Mouse (Mus musculus) forebrain, embryonic 16.5 days (tissue): Measurements from ENCODE around the gene Synpo2l. TPM values are rescaled to one million over a fixed set of nuclear protein-coding genes. Genes with fewer than 3 reads are reported as not detected.
A peak's percentile ranks its signal among the peaks of the same experiment; 100 is the strongest.

Experiments used
- ATAC-seq: fragments of 200-750 bp; cut with Nextera tagmentation; 2 replicates; pipeline ENCODE4 v1.8.0; 2017; ENCODE audit warnings: mild to moderate bottlenecking, moderate library complexity
- H3K27ac ChIP-seq: fragments of 300-500 bp; sonication (generic); 2 replicates; pipeline ENCODE4 v1.5.1; 2014; ENCODE audit warnings: low read length, control low read depth
- H3K27me3 ChIP-seq: fragments of 300-500 bp; sonication (generic); replicated peaks from 2 replicates; pipeline ENCODE4 v1.6.1; 2014; ENCODE audit warnings: low read length; ENCODE audit not compliant: control insufficient read depth, insufficient read depth
- H3K36me3 ChIP-seq: fragments of 300-500 bp; sonication (generic); 2 replicates; pipeline ENCODE4 v1.6.1; 2014; ENCODE audit not compliant: control insufficient read depth, insufficient read depth
- H3K4me1 ChIP-seq: fragments of 300-500 bp; sonication (generic); replicated peaks from 2 replicates; pipeline ENCODE4 v1.6.1; 2014; ENCODE audit warnings: low read length; ENCODE audit not compliant: control insufficient read depth, insufficient read depth
- H3K4me2 ChIP-seq: fragments of 300-500 bp; sonication (generic); 2 replicates; pipeline ENCODE4 v1.6.1; 2014; ENCODE audit warnings: mild to moderate bottlenecking, low read length, control low read depth
- H3K4me3 ChIP-seq: fragments of 300-500 bp; sonication (generic); replicated peaks from 2 replicates; pipeline ENCODE4 v1.5.1; 2014; ENCODE audit warnings: mild to moderate bottlenecking, low read length, control low read depth
- H3K9ac ChIP-seq: fragments of 300-500 bp; sonication (generic); replicated peaks from 2 replicates; pipeline ENCODE4 v1.6.1; 2014; ENCODE audit warnings: low read depth, low read length, control low read depth
- H3K9me3 ChIP-seq: fragments of 300-500 bp; sonication (generic); 2 replicates; pipeline ENCODE4 v1.6.1; 2016; ENCODE audit warnings: low read length; ENCODE audit not compliant: control insufficient read depth
- WGBS: fragments of 180-500 bp; shearing (Covaris S2); extraction: QIAGEN DNeasy Blood & Tissue Kit; methylation state at CpG from one replicate; pipeline ENCODE4 v1.1.7; 2014; 5-methylcytosine and 5-hydroxymethylcytosine counted together
- polyA plus RNA-seq: library from polyadenylated mRNA; unstranded; fragments of >200 nt; fragmentation: Nextera tagmentation; extraction: Ambion mirVana; gene quantifications from 2 replicates; pipeline ENCODE4 v1.2.1, GENCODE M21; 2015

Synpo2l gene
- polyA plus RNA-seq, 1 experiment from 2014 or later = 0.14 TPM

GRCm38 (mm10) chr14:20700362-20700761, 32.2 kb upstream of the Synpo2l start:
- H3K27ac ChIP-seq = no peak overlapping the region
- H3K9ac ChIP-seq = no peak overlapping the region
- H3K4me2 ChIP-seq = no peak overlapping the region
- H3K4me3 ChIP-seq = no peak overlapping the region
- no peaks in the 10 kb centered on the region for H3K27me3 ChIP-seq
- peaks cover 63% of the 10 kb centered on the region for H3K4me1 ChIP-seq
- no peak for ATAC-seq
- H3K36me3 ChIP-seq = no peaks in the 10 kb centered on the region
- no peaks in the 10 kb centered on the region for H3K9me3 ChIP-seq
- 90% methylated on average over 3 of the region's 3 CpGs for WGBS

GRCm38 (mm10) chr14:20698515-20698914, 30.4 kb upstream of the Synpo2l start:
- no peak overlapping the region for H3K27ac ChIP-seq
- H3K4me2 ChIP-seq = peak overlapping the region; percentile 81; the same call in 1 of the 2 replicates
- no peaks in the 10 kb centered on the region for H3K9me3 ChIP-seq
- H3K4me1 ChIP-seq = peaks cover 66% of the 10 kb centered on the region
- WGBS = 84% methylated on average over 2 of the region's 2 CpGs
- H3K4me3 ChIP-seq = no peak overlapping the region
- H3K36me3 ChIP-seq = peaks cover 4% of the 10 kb centered on the region
- ATAC-seq = no peak
- no peaks in the 10 kb centered on the region for H3K27me3 ChIP-seq
- no peak overlapping the region; the same call in 1 of the 2 replicates for H3K9ac ChIP-seq

- Histone ChIP-seq H3K27me3 (no peaks in the 10 kb centered on the region), H3K4me1 (peaks cover 62% of the 10 kb centered on the region), H3K4me2 (peak overlapping the region; percentile 81), H3K36me3 (peaks cover 12% of the 10 kb centered on the region), H3K9ac (peak overlapping the region; percentile 22), H3K27ac (no peak overlapping the region), H3K4me3 (peak overlapping the region; percentile 97), H3K9me3 (no peaks in the 10 kb centered on the region)
- ATAC-seq = no peak; the same call in 1 of the 2 replicates
- 12% methylated on average over 1 of the region's 1 CpGs for WGBS
Observed at GRCm38 (mm10) chr14:20696986-20697385, 28.8 kb upstream of the Synpo2l start.

GRCm38 (mm10) chr14:20695761-20696520, 27.8 kb upstream of the Synpo2l start:
- no peaks in the 10 kb centered on the region for H3K9me3 ChIP-seq
- 14% methylated on average over 27 of the region's 27 CpGs for WGBS
- H3K4me2 ChIP-seq = peak overlapping the region; percentile 81
- peaks cover 52% of the 10 kb centered on the region for H3K4me1 ChIP-seq
- ATAC-seq = 0 out of 2 replicates have a peak, but pooled peaks have one; percentile 0
- peak overlapping the region; percentile 98 for H3K27ac ChIP-seq
- peak overlapping the region; percentile 95 for H3K9ac ChIP-seq
- H3K4me3 ChIP-seq = peak overlapping the region; percentile 97
- peaks cover 20% of the 10 kb centered on the region for H3K36me3 ChIP-seq
- H3K27me3 ChIP-seq = no peaks in the 10 kb centered on the region

- H3K9me3 ChIP-seq = no peaks in the 10 kb centered on the region
- WGBS = under 1% methylated on average over 106 of the region's 111 CpGs
- peaks cover 20% of the 10 kb centered on the region for H3K36me3 ChIP-seq
- H3K27me3 ChIP-seq = no peaks in the 10 kb centered on the region
- ATAC-seq = peak; percentile 91
- peak within 1 kb of the TSS; percentile 81 for H3K4me2 ChIP-seq
- peak within 1 kb of the TSS; percentile 97 for H3K4me3 ChIP-seq
- H3K4me1 ChIP-seq = peaks cover 48% of the 10 kb centered on the region
- H3K27ac ChIP-seq = peak within 1 kb of the TSS; percentile 98
- H3K9ac ChIP-seq = peak within 1 kb of the TSS; percentile 95
Observed at GRCm38 (mm10) chr14:20694884-20695760, 27.0 kb upstream of the Synpo2l start, which contains the start of gene Fut11. Gene Fut11 (plus strand): TSS chr14:20694968.

GRCm38 (mm10) chr14:20694185-20694883, 26.2 kb upstream of the Synpo2l start:
- Histone ChIP-seq H3K4me1 (peaks cover 41% of the 10 kb centered on the region), H3K9me3 (no peaks in the 10 kb centered on the region), H3K4me2 (peak overlapping the region; percentile 81), H3K36me3 (peaks cover 25% of the 10 kb centered on the region), H3K4me3 (peak overlapping the region; percentile 97), H3K9ac (peak overlapping the region; percentile 95), H3K27me3 (no peaks in the 10 kb centered on the region), H3K27ac (peak overlapping the region; percentile 98)
- 51% methylated on average over 13 of the region's 13 CpGs for WGBS
- ATAC-seq = no peak; the same call in 1 of the 2 replicates

- no peaks in the 10 kb centered on the region for H3K9me3 ChIP-seq
- H3K4me2 ChIP-seq = no peak overlapping the region
- no peak for ATAC-seq
- H3K4me3 ChIP-seq = no peak overlapping the region
- peaks cover 30% of the 10 kb centered on the region for H3K36me3 ChIP-seq
- no peaks in the 10 kb centered on the region for H3K27me3 ChIP-seq
- H3K9ac ChIP-seq = no peak overlapping the region
- H3K27ac ChIP-seq = no peak overlapping the region
- 94% methylated on average over 10 of the region's 10 CpGs for WGBS
- H3K4me1 ChIP-seq = peaks cover 36% of the 10 kb centered on the region
Observed at GRCm38 (mm10) chr14:20693589-20694101, 25.5 kb upstream of the Synpo2l start.

GRCm38 (mm10) chr14:20691772-20692171, 23.6 kb upstream of the Synpo2l start:
- Histone ChIP-seq H3K9ac (no peak overlapping the region), H3K36me3 (peaks cover 40% of the 10 kb centered on the region), H3K27ac (no peak overlapping the region), H3K4me2 (no peak overlapping the region), H3K4me3 (no peak overlapping the region), H3K27me3 (no peaks in the 10 kb centered on the region), H3K9me3 (no peaks in the 10 kb centered on the region), H3K4me1 (peaks cover 17% of the 10 kb centered on the region)
- WGBS = 94% methylated on average over 6 of the region's 6 CpGs
- no peak for ATAC-seq
